Mouse (Mus musculus): ENCODE results near the gene Vps52.

DNA sequence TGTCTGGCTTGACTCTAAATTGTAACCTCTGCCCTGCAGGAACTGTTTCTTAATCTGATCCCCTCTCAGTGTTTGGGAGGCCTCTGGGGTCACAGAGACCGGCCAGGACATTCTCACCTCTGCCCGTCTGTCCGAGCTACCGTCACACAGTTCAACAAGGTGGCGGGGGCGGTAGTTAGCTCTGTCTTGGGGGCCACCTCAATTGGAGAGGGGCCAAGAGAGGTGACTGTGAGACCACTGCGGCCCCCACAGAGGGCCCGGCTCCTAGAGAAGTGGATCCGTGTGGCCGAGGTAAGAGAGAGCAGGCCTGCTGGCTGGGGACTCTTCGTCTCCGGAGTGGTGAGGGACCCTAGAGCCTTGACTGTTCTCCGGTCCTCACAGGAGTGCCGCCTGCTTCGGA, 22.6 kb upstream of the Vps52 start:
- TF ChIP-seq CTCF (IDR thresholded peaks at IDR 0.05) = no peak
- no peak for TF ChIP-seq EP300 (IDR thresholded peaks at IDR 0.05; ENCODE audit: insufficient read depth, low read depth, low read length)
- no peak for TF ChIP-seq POLR2A (IDR thresholded peaks at IDR 0.05; ENCODE audit: insufficient read depth, low read depth, low read length)

All from heart, adult 2 months (tissue).